Mouse (Mus musculus) CH12.LX (cell line): ENCODE results near the gene Olfr1394.

Source experiments
- CHD2 ChIP-seq: IDR thresholded peaks from 2 replicates; pipeline ENCODE4 v1.6.1; 2011; ENCODE audit warnings: low read length, improper control_type of control experiment
- CTCF ChIP-seq, 2 experiments: IDR thresholded peaks in 1 of 2; conservative IDR thresholded peaks in 1 of 2; 2 replicates each; pipeline ENCODE4 v1.5.1; 2011 to 2012; ENCODE audit warnings: low read depth in 2 of 2, low read length in 2 of 2, improper control_type of control experiment in 1 of 2, inconsistent platforms in 1 of 2, mild to moderate bottlenecking in 1 of 2, moderate library complexity in 1 of 2
- E2F4 ChIP-seq: IDR thresholded peaks from 2 replicates; pipeline ENCODE4 v1.6.1; 2011; ENCODE audit warnings: low read depth, low read length, improper control_type of control experiment; ENCODE audit not compliant: insufficient replicate concordance
- EP300 ChIP-seq: IDR thresholded peaks from 2 replicates; pipeline ENCODE4 v1.6.1; 2011; ENCODE audit warnings: low read length, improper control_type of control experiment
- HCFC1 ChIP-seq: IDR thresholded peaks from 2 replicates; pipeline ENCODE4 v1.6.1; 2012; ENCODE audit warnings: low read depth, mild to moderate bottlenecking, inconsistent platforms, low read length, improper control_type of control experiment
- POLR2A ChIP-seq: IDR thresholded peaks from 2 replicates; pipeline ENCODE4 v1.6.1; 2011; ENCODE audit warnings: low read depth, mild to moderate bottlenecking, improper control_type of control experiment, low read length
- POLR2AphosphoS2 ChIP-seq: IDR thresholded peaks from 2 replicates; pipeline ENCODE4 v1.6.1; 2011; ENCODE audit warnings: low read depth, low read length, improper control_type of control experiment
- RAD21 ChIP-seq: IDR thresholded peaks from 2 replicates; pipeline ENCODE4 v1.6.1; 2011; ENCODE audit warnings: low read depth, mild to moderate bottlenecking, low read length, improper control_type of control experiment, moderate library complexity
- SIN3A ChIP-seq: IDR thresholded peaks from 2 replicates; pipeline ENCODE4 v1.6.1; 2012; ENCODE audit warnings: low read length, improper control_type of control experiment, inconsistent platforms
- SMC3 ChIP-seq: IDR thresholded peaks from 2 replicates; pipeline ENCODE4 v1.6.1; 2011; ENCODE audit warnings: low read depth, low read length, improper control_type of control experiment
- ZC3H11A ChIP-seq: IDR thresholded peaks from 2 replicates; pipeline ENCODE4 v1.6.1; 2012; ENCODE audit warnings: low read depth, mild to moderate bottlenecking, inconsistent platforms, low read length, improper control_type of control experiment
- ZMIZ1 ChIP-seq: IDR thresholded peaks from 2 replicates; pipeline ENCODE4 v1.6.1; 2012; ENCODE audit warnings: low read depth, mild to moderate bottlenecking, inconsistent platforms, low read length, improper control_type of control experiment
- ZNF384 ChIP-seq: IDR thresholded peaks from 2 replicates; pipeline ENCODE4 v1.6.1; 2012; ENCODE audit warnings: low read depth, low read length, improper control_type of control experiment, inconsistent platforms

DNA sequence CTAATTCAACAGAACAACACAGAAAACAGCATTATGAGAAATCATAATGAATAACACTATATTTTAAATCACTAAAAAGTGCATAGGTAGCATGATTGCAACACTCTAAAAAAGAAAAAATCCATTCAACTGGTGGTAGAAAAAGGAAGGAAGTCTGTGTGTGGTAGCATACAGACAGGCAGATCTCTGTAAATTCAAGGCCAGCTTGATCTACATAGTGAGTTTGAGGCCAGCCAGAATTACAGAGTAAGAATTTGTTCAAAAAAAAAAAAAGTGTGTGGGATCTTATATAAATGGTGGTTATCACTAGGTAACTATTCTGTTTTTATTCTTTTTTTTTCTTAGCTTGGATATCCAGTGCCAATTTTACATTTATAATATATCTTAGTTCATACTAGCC lies 47.0 kb downstream of the Olfr1394 start:
- no peak for TF ChIP-seq E2F4
- no peak for TF ChIP-seq CTCF (conservative IDR thresholded peaks at IDR 0.05 in 1 of 2, IDR thresholded peaks at IDR 0.05 in 1 of 2; ENCODE audit: low read depth in 2 of 2, low read length in 2 of 2)
- no peak for TF ChIP-seq EP300
- TF ChIP-seq POLR2A, result no peak
- TF ChIP-seq HCFC1, result no peak
- no peak for TF ChIP-seq SIN3A
- TF ChIP-seq SMC3, result no peak
- no peak; the same call in 1 of the 2 replicates for TF ChIP-seq ZNF384
- TF ChIP-seq CHD2, result no peak
- TF ChIP-seq ZC3H11A, result no peak
- TF ChIP-seq RAD21, result no peak
- TF ChIP-seq ZMIZ1, result no peak
- TF ChIP-seq POLR2AphosphoS2, result no peak
